Mouse (Mus musculus) olfactory bulb, adult 2 months (tissue): Measurements from ENCODE around the gene Defb23. TPM values are rescaled to one million over a fixed set of nuclear protein-coding genes. Genes with fewer than 3 reads are reported as not detected.

ENCODE experiments used
- H3K27ac ChIP-seq: fragments of 200-500 bp; 2 replicates; pipeline ENCODE4 v1.5.1; 2012; ENCODE audit warnings: low read depth, low read length; ENCODE audit not compliant: insufficient read depth
- H3K4me1 ChIP-seq: fragments of 200-500 bp; 2 replicates; pipeline ENCODE4 v1.6.1; 2012; ENCODE audit warnings: low read length; ENCODE audit not compliant: control insufficient read depth, insufficient read depth
- H3K4me3 ChIP-seq: fragments of 200-500 bp; 2 replicates; pipeline ENCODE4 v1.5.1; 2012; ENCODE audit warnings: mild to moderate bottlenecking, low read depth, low read length, moderate library complexity; ENCODE audit not compliant: insufficient read depth
- CTCF ChIP-seq: fragments of 200-500 bp; IDR thresholded peaks from 2 replicates; pipeline ENCODE4 v1.5.1; 2012; ENCODE audit warnings: low read depth, mild to moderate bottlenecking, low read length, moderate library complexity; ENCODE audit not compliant: insufficient read depth
- POLR2A ChIP-seq: fragments of 200-500 bp; IDR thresholded peaks from 2 replicates; pipeline ENCODE4 v1.6.1; 2012; ENCODE audit warnings: mild to moderate bottlenecking, low read depth, low read length, moderate library complexity; ENCODE audit not compliant: insufficient read depth
- WGBS: fragments of 180-500 bp; shearing (Covaris S2); methylation state at CpG from one replicate; pipeline ENCODE4 v1.1.7; 2018; 5-methylcytosine and 5-hydroxymethylcytosine counted together
- polyA plus RNA-seq: library from polyadenylated mRNA; stranded (reverse); fragments of >200 nt; gene quantifications from 2 replicates; pipeline ENCODE4 v1.2.4, GENCODE M21; 2012; ENCODE audit warnings: low replicate concordance; ENCODE audit not compliant: missing spikeins, insufficient read depth, insufficient read length

Gene Defb23
- polyA plus RNA-seq, 1 experiment, result not detected

DNA sequence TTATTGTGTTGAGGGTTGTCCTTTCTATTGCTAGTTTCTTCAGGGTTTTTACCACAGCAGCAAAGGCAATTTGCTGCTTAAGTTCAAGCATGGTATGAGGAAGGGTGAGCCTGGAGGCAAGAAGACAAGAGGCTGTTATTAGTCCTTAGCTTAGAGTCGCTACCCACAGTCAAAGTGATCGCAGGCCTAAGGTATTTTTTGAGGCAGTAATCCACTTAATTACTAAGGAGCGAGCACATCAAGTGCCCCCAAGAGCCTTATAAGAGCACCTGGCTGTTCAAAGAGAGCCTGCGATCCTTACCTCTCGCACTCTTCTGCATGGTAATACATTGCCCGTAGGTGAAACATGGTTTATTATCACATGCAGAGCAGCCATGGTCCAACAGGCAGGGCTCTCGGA is 17.3 kb upstream of the Defb23 start:
- Histone ChIP-seq H3K4me1 (no peaks in the 10 kb centered on the region), H3K4me3 (no peak overlapping the region), H3K27ac (no peak overlapping the region)
- TF ChIP-seq POLR2A, result no peak
- no peak for TF ChIP-seq CTCF
- 90% methylated on average over 7 of the region's 7 CpGs for WGBS

DNA sequence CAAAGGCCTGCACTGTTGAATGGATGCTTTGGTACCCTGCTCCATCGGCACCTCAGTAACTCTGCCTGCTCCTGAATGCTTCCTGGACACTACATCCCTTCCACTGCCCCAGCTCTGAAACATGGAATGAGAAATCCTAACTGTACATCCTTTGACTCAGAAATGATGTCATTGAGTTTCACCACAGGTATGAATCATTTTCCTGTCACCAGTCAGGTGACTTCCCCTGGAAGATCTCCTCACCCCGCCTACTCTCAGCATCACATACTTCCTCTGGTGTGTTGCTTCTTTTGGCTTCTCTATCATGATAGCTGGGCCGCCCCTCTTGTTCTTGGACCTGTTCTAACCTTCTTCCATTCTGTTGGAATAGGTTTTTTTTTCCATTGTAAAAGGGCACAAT is 16.5 kb upstream of the Defb23 start:
- no peak for TF ChIP-seq POLR2A
- no peak for TF ChIP-seq CTCF
- Histone ChIP-seq H3K4me3 (no peak overlapping the region), H3K4me1 (no peaks in the 10 kb centered on the region), H3K27ac (no peak overlapping the region)
- 90% methylated on average over 3 of the region's 3 CpGs for WGBS

DNA sequence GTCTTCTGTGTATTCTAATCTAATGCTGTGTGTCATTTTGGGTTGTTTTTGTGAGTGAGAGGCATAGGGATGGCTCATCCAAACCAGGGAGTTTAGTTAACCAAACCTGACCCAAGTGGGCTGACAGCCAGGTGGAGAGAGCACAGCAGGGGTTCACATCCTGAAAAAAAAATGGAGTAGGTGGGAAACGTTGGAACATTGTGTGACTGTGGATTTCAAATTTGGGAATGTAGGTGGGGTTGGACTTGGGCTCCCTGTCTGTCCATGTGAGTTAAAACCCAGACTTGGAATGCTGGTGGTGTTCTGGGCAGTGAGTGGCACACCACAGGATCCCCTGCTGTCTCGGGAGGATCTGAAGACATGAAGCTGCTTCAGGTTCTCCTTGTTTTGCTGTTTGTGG is 12.3 kb upstream of the Defb23 start, which contains the start of gene Defb20:
Defb20 (plus strand) TSS at position 301 of the 400 bp plus-strand sequence.
- Histone ChIP-seq H3K4me3 (no peak within 1 kb of the TSS), H3K4me1 (no peaks in the 10 kb centered on the region), H3K27ac (no peak within 1 kb of the TSS)
- no peak for TF ChIP-seq CTCF
- no peak for TF ChIP-seq POLR2A
- WGBS, result 63% methylated on average over 2 of the region's 2 CpGs

DNA sequence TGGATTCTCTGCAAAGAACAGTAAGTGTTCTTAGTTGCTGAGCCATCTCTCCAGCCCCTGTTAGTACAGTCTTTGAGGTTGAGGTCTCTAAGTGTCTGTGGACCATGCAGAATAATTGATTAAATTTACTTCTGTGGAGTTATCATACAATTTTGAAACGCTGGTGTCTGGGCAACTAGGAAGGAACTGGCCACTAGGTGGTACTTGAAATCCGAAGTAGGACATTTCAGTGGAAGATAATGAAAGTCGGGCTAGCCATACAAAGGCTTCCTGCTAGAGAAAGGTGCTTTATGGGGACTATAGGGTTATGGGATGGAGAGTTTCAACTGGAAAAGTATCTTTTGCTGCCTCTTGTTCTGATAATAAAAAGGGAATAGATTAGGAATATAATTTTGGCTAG is 8.0 kb upstream of the Defb23 start:
- TF ChIP-seq POLR2A (no peak), CTCF (no peak)
- no peaks in the 10 kb centered on the region for H3K4me1 ChIP-seq
- H3K27ac ChIP-seq, result no peak overlapping the region
- 33% methylated on average over 3 of the region's 3 CpGs for WGBS
- H3K4me3 ChIP-seq, result no peak overlapping the region

DNA sequence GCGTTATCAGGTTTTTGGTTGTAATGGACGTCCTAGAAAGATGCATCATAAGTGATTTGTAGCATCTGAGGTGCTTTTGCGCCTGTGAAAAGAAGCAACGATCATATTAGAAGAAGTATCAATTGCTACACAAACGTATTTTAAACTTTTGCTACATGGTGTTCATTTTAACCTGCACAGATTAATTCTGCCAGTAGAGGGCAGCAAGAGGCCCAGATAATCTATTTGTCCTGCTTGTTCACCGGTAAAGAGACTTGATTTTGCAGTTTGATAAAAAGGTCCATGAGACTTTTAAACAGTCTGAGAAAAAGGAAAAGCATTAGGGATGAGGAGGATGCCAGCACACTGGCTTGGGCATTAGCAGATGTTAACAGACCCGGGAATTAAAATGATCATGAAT is 6.6 kb upstream of the Defb23 start:
- WGBS, result 26% methylated on average over 7 of the region's 7 CpGs
- TF ChIP-seq POLR2A, result no peak
- TF ChIP-seq CTCF, result no peak
- no peak overlapping the region for H3K4me3 ChIP-seq

DNA sequence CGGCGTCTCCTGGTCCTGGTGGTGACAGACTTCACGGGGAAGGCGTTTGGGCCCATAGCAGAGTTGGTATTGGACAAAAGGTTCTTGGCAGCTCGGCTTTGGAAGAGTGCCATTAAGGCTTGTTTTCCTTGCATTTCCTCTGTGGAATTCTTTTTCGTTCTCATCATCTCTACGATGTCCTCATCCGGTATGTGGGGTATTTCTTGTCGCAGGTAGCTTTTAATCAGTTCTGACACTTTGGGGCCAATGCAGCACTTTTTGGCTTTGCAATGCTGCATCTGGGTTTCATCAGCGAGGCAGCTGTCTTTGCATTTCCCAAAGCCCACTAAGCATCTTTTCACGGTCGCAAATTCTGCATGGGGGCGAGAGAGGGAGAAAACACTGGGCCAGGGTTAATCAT is 5.2 kb downstream of the Defb23 start:
- no peaks in the 10 kb centered on the region for H3K4me1 ChIP-seq
- H3K27ac ChIP-seq, result no peak overlapping the region
- TF ChIP-seq CTCF (no peak), POLR2A (no peak)
- no peak overlapping the region for H3K4me3 ChIP-seq
- WGBS, result 49% methylated on average over 13 of the region's 13 CpGs

More for the DNA sequence above, 6.6 kb upstream of the Defb23 start:
- Histone ChIP-seq H3K4me1 (no peaks in the 10 kb centered on the region), H3K27ac (no peak overlapping the region)

DNA sequence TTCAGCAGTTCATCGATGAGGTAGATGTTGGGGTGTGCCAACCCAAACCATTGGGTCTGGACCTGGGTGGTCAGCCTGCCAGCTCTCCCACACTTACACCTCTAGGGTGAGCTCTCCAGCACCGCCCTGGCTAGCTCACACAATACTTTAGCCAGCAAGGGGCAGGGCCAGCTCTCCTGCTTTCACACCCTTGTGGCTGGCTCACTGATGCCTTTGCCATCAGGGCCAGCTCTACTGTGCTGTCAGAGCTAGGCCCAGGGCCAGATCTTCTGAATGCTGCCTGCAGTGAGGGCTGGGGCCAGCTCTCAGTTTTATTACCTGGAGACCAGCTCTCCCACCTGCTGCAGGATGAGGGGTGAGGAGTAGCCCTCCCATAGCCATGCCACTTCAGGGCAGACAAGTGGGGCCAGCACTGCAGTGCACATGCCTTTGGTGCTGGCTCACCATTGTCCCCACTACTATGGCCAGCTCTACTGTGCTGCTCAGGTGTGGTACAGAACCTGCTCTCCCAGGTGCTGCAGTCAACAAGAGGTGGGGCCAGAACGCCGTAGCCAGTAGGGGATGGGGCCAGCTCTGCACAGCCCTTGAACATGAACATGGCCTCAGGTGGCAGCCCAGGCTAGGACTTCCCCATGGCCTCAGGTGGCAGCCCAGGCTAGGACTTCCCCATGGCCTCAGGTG is 12.2 kb downstream of the Defb23 start:
- TF ChIP-seq POLR2A (no peak), CTCF (no peak)
- WGBS, result 79% methylated on average over 4 of the region's 4 CpGs
- peaks cover 5% of the 10 kb centered on the region for H3K4me1 ChIP-seq
- H3K27ac ChIP-seq, result no peak overlapping the region
- no peak overlapping the region for H3K4me3 ChIP-seq

DNA sequence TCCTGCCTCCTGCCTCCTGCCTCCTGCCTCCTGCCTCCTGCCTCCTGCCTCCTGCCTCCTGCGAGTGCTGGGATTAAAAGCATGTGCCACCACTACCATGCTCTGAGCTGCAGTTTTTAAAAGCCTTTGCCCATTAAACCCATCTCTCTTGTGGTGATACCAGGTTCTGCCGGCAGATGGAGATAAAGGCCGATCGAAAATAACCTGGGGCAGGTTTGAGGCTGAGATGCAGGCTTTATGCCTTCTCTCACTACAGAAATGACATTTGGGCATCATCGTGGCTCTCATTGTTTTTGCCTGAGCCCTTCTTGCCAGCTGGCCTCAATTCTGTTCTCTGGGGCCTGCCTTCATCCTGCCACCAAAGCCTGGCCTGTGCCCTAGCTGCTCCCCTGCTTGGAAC is 14.2 kb downstream of the Defb23 start:
- no peak overlapping the region for H3K27ac ChIP-seq
- H3K4me3 ChIP-seq, result no peak overlapping the region
- WGBS, result 5% methylated on average over 5 of the region's 5 CpGs
- peaks cover 10% of the 10 kb centered on the region for H3K4me1 ChIP-seq
- TF ChIP-seq POLR2A (no peak), CTCF (peak; percentile 29; the same call in 1 of the 2 replicates)

DNA sequence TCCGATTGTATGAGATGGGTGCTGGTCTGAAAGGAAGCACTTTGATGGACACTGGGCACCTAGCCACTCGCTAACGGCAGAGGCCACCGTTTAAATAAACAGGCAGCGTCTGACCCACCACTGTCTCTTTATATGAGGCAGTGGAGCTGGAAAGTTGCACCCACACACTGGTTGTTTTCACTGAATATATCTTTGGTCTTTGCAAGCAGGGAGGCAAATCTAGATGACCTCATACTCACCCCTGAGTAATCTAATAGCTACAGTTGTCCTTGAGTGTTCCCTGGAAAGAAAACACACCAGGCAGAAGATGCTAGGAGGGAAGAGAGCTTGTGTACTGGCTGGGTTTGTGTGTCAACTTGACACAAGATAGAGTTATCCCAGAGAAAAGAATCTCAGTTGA is 17.0 kb downstream of the Defb23 start:
- H3K4me3 ChIP-seq, result no peak overlapping the region
- H3K27ac ChIP-seq, result no peak overlapping the region
- TF ChIP-seq CTCF, result no peak
- no peak for TF ChIP-seq POLR2A
- WGBS, result 17% methylated on average over 5 of the region's 5 CpGs
- peaks cover 13% of the 10 kb centered on the region for H3K4me1 ChIP-seq

DNA sequence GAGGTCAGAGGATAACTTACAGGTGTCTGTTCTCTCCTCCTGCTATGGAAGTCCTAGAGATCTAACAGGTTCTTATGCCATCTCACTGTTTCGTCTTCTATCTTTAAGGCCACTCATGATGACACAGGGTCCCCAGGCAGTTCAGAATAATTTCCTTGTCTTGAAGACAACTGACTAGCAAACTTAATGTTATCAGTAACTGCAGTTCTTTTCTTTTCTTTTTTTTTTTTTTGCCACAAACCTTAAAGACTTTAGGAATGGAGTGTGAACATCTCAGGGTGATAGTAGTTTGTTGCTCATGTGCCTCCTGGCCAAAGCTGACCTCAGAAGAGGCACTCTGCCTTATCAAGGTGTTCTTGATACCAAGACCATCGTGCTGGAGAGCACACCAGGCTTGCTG is 17.8 kb downstream of the Defb23 start:
- H3K4me3 ChIP-seq, result no peak overlapping the region
- no peak for TF ChIP-seq CTCF
- no peak for TF ChIP-seq POLR2A
- 87% methylated on average over 2 of the region's 2 CpGs for WGBS
- H3K4me1 ChIP-seq, result peaks cover 13% of the 10 kb centered on the region
- no peak overlapping the region for H3K27ac ChIP-seq
